ENCODE assay signal across 17 mouse cellular contexts in genomic region chr12:15983591-15984300, GRCm38 (mm10).
"Had no signal": no experiment of that assay in that cellular context is flagged by ENCODE, and none has a peak within 500 bp of the region (broad histone marks: within the 10 kb centered on the region; RNA-seq: fewer than 3 reads in every experiment).

No protein-coding gene starts in this region.

- H3K4me2 ChIP-seq: liver, embryonic 13.5 days; lung, embryonic 15.5 days; midbrain, embryonic 11.5 days; midbrain, embryonic 15.5 days; neural tube, embryonic 12.5 days; stomach, embryonic 15.5 days had no signal

- DNase-seq: kidney, postnatal 14 days; liver; liver, embryonic 13.5 days; liver, postnatal 0 days; lung, postnatal 14 days; retina, postnatal 1 day; right cerebral cortex, postnatal 4 days; thymus, adult 2 months; thymus, postnatal 25 days had no signal

- H3K36me3 ChIP-seq: liver, embryonic 13.5 days; lung, embryonic 15.5 days; midbrain, embryonic 15.5 days; neural tube, embryonic 12.5 days; stomach, embryonic 15.5 days had no signal

- H3K9ac ChIP-seq: liver, embryonic 13.5 days; liver, postnatal 0 days; lung, embryonic 15.5 days; midbrain, embryonic 15.5 days; neural tube, embryonic 12.5 days; stomach, embryonic 15.5 days had no signal

- H3K4me1 ChIP-seq: liver, embryonic 13.5 days; lung, embryonic 15.5 days; neural tube, embryonic 12.5 days; stomach, embryonic 15.5 days had no signal

- H3K9me3 ChIP-seq: liver, embryonic 13.5 days; lung, embryonic 15.5 days; megakaryocyte, embryonic 14.5 days; midbrain, embryonic 15.5 days; neural tube, embryonic 12.5 days; stomach, embryonic 15.5 days had no signal

- H3K4me3 ChIP-seq: left cerebral cortex, adult 2 months; liver, embryonic 13.5 days; lung, embryonic 15.5 days; megakaryocyte, embryonic 14.5 days; midbrain, embryonic 15.5 days; neural tube, embryonic 12.5 days; stomach, embryonic 15.5 days had no signal

- H3K27me3 ChIP-seq: liver, embryonic 13.5 days; lung, embryonic 15.5 days; midbrain, embryonic 15.5 days; neural tube, embryonic 12.5 days; stomach, embryonic 15.5 days had no signal

- ATAC-seq: liver, postnatal 0 days; midbrain, embryonic 15.5 days had no signal

- H3K27ac ChIP-seq: left cerebral cortex, adult 2 months; liver, embryonic 13.5 days; lung, embryonic 15.5 days; macrophage; midbrain, embryonic 15.5 days; neural tube, embryonic 12.5 days; stomach, embryonic 15.5 days had no signal
